Mouse (Mus musculus) T-helper 17 cell (primary cell): Measurements from ENCODE around the gene Ebf1.

Experiments
- in situ Hi-C, 2 experiments: fragments of 300-600 bp; cut with MboI, MseI; formaldehyde crosslinking; loops; 1 replicate in 1 of 2; 2 replicates in 1 of 2; pipeline ENCODE4 v1.15.1; 2025; ENCODE audit warnings: high pct_unique_total_duplicates in 2 of 2

Gene Ebf1

DNA sequence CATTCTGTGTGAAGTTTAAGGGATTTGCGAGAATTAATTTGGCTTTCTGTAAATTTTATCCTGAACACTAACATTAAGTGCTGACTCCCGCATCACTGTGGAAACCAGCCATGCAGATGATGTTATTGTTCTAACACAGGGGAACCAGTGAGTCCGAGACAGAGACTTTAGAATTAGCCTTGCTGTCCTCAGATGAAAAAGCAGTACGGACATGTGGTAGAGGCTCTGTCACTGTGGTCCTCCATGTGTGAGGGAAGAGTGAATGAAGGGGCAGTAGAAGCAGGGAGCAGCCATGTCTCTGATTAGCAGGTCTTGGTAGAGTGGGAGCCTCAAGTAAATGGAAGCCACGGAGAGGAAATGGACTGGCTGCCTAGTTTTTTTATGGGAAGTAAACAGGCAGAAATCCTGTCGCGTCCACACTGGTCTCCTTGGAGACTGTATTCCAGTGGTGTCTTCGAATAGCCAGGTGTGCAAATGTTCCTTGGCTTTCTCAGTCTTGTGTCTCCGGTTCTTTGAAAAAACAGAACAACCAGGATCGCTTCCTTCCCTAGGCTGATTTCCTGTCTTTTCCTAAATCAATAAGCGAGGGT is 84.2 kb downstream of the Ebf1 start:
- in situ Hi-C loops = no loop called here

DNA sequence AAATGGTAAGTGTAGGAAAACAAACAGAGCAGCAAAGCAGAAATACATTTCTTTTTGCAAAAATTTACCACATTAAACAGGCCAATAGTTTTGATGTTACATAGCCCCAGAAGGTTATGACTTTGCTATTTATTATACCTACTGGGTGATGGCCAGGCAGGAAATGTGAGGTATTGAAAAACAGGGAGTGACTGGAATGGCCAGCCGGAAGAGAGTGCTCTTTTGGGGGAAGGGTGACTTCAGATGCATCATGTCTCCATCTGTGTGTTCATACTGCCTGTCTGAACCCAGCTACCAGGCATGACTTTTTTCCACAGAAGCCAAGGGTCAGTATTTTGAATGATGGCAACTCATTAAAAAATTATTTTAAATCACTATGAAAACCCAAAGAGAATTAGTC is 84.7 kb downstream of the Ebf1 start:
- in situ Hi-C loops = no loop called here

GRCm38 (mm10) chr11:44702716-44703486 is 85.8 kb downstream of the Ebf1 start:
- in situ Hi-C loops = no loop called here

DNA sequence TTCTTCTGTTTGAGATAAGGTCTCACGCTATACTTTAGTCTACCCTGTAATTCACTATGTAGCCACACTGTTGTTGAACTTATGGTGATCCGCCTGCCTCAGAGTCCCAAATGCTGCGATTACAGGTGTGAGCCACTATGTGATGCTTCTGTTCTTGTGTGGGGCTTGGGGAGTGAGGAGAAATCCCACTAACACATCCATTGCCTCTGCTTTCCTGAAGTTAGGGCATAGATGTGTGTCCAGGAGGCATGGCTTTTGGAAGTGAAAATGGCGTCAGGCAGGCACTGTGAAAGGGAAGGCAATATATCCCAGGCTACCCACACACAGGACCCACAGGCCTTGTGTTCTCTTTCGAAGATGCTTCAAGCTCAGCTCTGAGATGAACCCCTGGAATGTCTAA is 86.8 kb downstream of the Ebf1 start:
- in situ Hi-C loops = no loop called here

DNA sequence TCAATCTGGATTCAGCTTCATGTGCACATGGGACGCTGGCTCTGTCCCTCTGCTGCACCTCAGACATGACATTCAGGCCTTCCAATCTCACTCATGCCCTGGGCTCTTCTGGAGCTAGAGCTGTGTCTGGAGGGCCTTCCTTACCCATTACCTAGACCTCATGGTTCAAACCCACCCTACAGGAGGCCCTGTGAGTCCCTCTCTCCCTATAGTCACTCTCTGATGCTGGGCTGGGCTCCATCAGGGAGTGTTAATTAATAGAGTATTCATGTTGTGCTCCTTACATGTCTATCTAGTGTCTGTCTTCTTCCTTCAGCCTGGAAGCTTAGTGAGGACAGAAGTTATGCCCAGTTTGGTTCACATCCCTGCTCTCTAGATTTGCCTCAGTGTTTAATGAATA is 88.7 kb downstream of the Ebf1 start:
- in situ Hi-C loops = no loop called here

DNA sequence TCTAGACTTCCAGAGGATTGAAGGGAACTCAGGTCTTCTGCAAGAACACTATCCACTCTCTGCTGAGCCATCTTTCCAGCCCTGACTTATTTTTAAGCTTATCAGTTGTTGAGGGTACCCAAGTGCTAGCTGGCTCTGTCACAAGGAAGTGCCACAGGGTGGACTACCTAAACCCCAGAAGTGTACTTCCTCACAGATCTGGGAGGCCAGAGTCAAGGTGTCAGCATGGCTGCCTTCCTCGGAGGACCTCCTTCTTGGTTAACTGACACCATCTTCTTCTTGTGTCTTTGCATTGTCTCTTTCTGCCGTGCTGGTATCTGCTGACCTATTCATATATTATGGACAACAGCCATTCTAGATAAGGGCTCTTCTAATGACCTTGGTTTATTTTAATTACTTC is 89.3 kb downstream of the Ebf1 start:
- in situ Hi-C loops = no loop called here

GRCm38 (mm10) chr11:44707381-44708289 is 90.5 kb downstream of the Ebf1 start:
- in situ Hi-C loops = no loop called here

GRCm38 (mm10) chr11:44708290-44708685 is 91.2 kb downstream of the Ebf1 start:
- in situ Hi-C loops = no loop called here

DNA sequence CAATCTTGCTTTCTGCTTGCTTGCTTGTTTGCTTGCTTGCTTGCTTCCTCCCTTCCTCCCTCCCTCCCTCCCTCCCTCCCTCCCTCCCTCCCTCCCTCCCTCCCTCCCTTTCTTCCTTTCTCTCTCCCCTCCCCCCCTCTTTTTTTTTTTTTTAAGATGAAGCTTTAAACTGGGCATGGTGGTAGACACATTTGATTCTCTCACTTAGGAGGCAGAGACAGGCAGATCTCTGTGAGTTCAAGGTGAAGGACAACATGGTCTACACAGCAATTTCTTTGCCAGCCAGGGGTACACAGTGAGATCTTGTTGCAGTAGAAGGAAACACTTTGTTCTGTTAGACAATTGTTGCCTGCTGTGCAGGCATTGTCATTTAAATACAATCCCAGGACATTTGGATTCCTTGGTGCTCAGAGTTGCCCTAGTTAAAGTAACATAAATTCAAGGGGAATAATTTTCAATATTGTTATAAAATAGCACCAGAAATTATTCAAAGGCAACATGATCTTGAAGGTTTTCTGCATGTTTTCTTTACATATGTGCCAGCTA is 92.0 kb downstream of the Ebf1 start:
- in situ Hi-C loops = no loop called here

GRCm38 (mm10) chr11:44709869-44710460 is 92.8 kb downstream of the Ebf1 start:
- in situ Hi-C loops = no loop called here

- in situ Hi-C loops = no loop called here
These were observed 93.7 kb downstream of the Ebf1 start for GRCm38 (mm10) chr11:44710861-44711260.

DNA sequence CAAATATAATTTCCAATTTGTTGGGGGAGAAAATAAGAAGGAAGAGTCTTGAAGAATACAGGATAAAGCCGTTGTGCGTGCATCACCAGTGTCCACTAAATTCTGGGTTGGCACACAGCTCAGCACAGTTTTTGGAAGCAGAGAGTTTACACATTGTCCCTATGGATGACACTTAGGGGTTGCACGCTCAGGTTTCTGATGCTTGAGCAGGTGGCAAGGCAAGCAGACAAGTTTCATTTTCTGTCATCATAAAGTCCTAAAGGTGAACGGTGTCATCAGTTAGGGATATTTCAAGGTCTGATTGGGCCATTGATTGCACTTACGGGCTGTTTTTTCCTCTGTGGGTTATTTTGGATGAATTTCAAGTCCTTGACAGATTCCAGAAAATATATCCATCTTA is 97.1 kb downstream of the Ebf1 start:
- in situ Hi-C loops = no loop called here

GRCm38 (mm10) chr11:44715776-44716175 is 98.7 kb downstream of the Ebf1 start:
- in situ Hi-C loops = no loop called here

GRCm38 (mm10) chr11:44716928-44717327 is 99.8 kb downstream of the Ebf1 start:
- in situ Hi-C loops = no loop called here

DNA sequence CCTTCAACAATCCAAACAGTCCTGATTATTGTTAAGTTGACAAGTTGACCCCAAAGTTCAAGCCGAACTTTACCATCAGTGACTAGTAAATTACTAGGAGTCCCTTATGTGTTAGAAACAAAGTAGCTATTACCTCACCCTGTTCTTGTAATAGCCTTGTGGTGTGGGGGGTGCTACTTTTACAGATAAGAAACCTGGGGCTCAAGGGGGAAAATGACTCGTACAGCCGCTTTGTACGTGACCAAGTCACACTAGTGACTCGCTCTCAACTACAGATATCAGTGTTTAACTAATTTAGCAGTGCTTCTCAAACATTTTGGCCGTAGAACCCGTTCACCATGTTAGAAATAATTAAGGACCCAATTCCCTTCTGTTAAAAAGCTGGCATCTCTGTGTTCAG is 100.5 kb downstream of the Ebf1 start:
- in situ Hi-C loops = no loop called here

DNA sequence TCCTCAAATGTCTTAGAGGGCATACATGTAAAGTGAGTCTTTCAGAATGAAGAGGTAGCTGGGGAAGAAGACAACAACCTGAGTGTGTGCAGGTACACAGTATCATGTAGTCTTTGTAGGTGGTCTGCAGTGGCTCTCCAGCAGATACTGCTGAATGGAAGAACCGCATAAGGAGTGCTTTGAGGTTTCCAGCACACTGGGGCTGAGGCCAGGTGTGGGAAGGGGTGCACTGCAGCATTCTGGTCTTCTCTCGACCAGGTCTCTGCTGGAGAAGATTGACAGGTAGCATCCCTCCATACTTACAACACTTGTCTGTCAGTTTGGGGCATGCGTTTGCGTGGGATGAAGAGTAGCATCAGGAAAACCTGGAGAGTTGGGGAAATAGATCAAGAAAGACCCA is 104.9 kb downstream of the Ebf1 start:
- in situ Hi-C loops = loop anchor here in 1 of 2 experiments (10.0 kb wide), 1 partner anchor 107 kb away; the partner anchor contains the start of gene Ebf1

GRCm38 (mm10) chr11:44723950-44724502 is 106.9 kb downstream of the Ebf1 start:
- in situ Hi-C loops = loop anchor here in 1 of 2 experiments (10.0 kb wide), 1 partner anchor 109 kb away; the partner anchor contains the start of gene Ebf1

GRCm38 (mm10) chr11:44725732-44726131 is 108.6 kb downstream of the Ebf1 start:
- in situ Hi-C loops = loop anchor here in 1 of 2 experiments (10.0 kb wide), 1 partner anchor 111 kb away; the partner anchor contains the start of gene Ebf1

GRCm38 (mm10) chr11:44727376-44727775 is 110.3 kb downstream of the Ebf1 start:
- in situ Hi-C loops = loop anchor here in 1 of 2 experiments (10.0 kb wide), 1 partner anchor 113 kb away; the partner anchor contains the start of gene Ebf1

DNA sequence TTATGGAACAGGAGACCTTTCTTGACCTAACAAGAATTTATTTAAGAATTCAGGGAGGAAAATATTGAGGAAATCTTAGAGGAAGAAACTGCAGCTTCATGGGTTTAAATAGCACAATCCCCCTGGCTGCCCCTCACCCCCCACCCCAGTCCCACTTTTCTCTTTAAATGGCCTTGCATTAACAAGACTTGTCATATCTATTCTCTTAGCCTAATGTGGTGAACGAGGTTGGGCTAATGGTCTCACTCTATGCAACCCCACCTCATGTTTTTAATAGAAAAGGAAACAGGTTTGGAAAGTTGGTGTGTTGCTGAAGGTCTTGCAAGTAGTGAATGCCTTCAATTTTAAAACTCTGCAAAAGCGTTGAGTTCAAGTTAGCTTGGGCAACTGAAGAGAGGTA is 110.7 kb downstream of the Ebf1 start:
- in situ Hi-C loops = loop anchor here in 1 of 2 experiments (10.0 kb wide), 1 partner anchor 113 kb away; the partner anchor contains the start of gene Ebf1

- in situ Hi-C loops = loop anchor here in 1 of 2 experiments (10.0 kb wide), 1 partner anchor 113 kb away; the partner anchor contains the start of gene Ebf1
These were observed 111.2 kb downstream of the Ebf1 start for GRCm38 (mm10) chr11:44728271-44728670.
